Mouse (Mus musculus) cerebral cortex, adult 2 months (tissue): ENCODE results near the gene Agtr1a.

Source experiments
- WGBS: fragments of 180-500 bp; shearing (Covaris S2); methylation state at CpG from one replicate; pipeline ENCODE4 v1.1.7; 2018; 5-methylcytosine and 5-hydroxymethylcytosine counted together

The Agtr1a gene

DNA sequence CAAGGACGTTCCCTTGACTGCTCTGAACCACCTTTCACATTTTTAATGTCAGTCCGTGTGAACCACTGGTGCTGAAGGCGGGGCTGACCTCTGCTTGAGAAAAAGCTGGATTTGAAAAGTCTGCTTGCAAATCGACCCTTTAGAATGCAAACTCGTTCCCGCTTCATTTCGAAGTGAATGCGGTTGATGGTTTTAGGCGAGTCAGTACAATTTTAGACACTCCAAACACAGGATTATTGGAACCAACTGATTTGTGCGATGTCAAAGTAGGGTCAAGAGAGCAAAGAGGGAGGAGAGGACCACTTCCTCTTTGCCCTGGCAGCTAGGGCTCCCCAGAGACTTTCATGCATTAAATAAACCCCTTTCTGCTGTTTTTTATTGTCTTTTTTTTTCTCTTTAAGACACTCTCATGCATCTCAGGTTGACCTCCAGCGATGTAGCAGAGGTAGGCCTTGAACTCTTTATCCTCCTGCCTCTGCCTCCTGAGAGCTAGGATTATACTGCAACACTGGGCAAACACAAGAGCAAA lies 27.9 kb downstream of the Agtr1a start:
- WGBS: 87% methylated on average over 11 of the region's 11 CpGs

DNA sequence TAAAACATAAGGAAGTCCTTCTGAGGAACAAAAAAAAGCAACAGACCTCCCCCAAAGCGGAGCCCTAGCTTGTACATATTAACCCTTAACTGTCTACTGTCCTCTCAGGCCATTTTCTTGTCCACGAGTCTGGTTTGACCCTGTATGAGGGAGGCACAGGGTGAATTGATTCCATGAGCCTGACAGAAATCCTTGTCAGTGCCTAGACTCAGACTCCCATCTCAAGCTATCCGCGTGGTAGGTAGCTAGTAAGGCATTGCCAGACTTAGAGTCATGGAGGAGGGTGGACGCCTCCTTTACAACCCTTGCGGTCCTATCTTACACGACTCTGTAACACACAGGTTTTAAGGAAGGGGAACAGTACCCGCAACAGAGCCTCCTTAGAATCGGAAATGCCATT lies 28.5 kb downstream of the Agtr1a start:
- WGBS: 89% methylated on average over 9 of the region's 9 CpGs

DNA sequence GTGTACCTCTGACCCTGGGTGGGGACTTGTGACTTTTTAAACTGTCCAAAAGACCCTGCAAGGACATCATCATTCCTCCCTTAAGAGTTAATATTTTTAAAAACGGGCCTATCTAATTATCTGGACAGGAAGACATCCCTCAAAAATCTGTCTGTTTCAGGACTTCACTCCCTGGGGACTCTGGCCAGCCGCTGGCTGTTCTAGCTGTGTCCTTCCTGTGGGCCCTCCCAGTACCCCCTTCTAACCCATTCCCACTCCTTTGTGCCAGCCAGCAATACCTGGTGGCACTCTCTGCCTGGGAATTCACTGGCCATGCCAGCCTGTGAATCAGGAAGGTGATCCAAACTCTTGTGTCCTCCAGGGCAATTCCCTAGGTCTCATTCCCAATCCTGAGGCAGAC lies 29.1 kb downstream of the Agtr1a start:
- 81% methylated on average over 2 of the region's 2 CpGs for WGBS

DNA sequence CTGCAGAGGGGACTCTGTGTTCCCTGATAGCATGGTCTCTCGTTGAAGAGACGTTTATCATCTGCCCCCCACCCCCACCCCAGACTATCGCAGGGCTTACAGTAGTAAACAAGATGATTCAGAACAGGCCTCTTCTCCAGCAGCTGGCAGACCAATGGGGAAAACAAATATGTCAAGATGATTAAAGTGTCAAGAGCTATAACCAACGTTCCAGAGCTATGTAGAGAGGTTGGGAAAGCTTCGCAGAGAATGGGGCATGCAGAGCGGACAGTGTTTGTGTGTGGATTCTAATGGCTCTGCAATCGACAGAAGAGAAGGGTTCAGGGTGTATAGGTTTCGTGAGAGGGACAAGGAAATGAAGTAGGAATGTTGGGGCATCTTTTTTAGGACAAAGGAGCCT lies 31.9 kb downstream of the Agtr1a start:
- WGBS: 79% methylated on average over 8 of the region's 8 CpGs

DNA sequence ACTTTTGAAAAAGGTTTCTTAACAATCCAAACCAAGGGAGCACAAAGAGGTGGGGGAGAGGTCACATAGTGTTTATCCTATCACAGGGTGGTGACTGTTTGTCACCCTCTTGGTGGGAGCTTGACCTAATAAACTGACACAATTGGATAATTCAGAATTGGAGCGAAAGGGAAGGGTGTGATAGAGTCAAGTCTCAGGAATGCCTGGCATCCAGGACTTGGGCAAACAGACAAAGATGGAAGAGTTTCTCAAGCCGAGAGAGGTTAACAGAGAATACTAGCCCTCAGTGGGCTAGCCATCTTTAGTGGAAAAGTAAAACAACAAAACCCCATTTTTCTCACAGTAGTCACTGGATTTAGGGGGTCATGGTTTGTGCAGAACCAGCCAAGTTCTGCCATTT lies 32.5 kb downstream of the Agtr1a start:
- WGBS: 80% methylated on average over 2 of the region's 2 CpGs

DNA sequence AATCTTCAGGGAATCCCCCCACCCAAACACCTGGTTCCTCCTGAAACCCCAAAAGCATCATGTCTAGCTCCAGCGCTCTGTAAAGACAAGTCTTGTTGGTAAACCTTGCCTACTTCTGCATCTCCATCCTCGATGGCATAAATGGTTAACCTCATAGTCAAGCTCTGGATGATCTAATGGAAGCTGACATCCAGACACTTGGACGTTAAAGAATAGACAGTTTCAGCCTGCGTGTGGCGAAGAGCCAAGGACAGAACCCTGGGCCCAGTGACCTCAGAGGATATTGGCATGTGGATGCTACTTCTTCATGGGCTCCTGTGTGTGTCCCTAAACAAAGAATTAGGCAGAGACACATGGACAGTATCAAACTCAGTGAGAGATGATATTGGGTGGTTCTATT lies 42.6 kb downstream of the Agtr1a start:
- WGBS: 84% methylated on average over 5 of the region's 5 CpGs

DNA sequence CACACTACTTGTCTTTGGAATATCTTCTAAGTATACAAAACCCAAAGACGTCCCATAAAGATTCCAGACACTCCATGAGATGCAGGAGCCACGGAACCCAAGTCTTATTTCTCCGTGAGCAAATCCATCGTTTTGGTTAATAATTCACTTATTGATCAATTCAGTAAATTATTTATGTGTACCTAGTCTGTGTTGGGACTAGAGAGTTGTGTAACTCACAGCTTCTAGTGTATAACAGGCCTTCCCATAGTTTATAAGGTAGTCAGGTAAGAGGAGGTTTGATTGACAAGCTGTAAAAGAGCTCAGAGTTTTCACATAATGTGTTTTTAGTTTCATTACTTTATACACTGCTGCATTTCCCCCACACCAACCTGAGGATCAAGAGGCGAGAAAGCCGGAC lies 48.9 kb downstream of the Agtr1a start:
- 93% methylated on average over 6 of the region's 6 CpGs for WGBS

DNA sequence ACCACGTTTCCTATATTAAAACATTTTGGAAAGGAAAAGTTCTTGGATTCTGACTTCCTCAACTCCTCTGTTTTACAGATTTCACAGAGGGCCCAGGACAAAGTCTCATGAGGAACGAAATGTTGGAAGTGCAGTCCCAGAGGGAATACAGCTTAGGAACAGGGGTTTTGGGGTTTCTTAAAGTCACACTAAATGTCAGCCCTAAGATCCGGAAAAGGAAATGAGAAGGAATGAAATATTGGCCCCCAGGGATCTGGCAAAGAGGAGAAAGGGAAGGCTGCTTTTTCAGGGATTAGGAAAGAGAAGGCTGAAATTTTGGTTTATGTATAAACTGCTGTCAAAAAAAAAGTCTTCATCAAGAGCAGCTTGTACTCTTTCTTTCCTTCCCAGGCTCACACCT lies 60.2 kb downstream of the Agtr1a start:
- WGBS: 84% methylated on average over 3 of the region's 3 CpGs

DNA sequence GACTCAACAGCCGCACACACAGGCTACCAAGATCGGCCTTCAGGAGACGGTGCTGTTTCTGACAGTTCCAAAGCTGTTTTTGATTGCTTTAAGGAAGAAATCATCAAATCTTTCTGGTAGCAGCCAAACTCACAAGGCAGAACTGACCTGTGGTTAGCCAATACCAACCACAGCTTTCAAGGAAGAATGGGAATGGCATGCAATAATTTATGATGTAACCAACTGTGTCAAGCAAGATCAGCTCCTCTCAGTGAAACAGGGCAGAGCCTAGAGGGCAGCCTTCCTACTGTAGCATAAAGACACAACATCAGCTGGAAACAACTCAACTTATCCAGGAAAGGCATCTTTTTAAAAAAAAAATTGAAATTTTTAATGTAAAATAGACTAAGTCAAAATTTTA lies 62.6 kb downstream of the Agtr1a start:
- 97% methylated on average over 3 of the region's 3 CpGs for WGBS

DNA sequence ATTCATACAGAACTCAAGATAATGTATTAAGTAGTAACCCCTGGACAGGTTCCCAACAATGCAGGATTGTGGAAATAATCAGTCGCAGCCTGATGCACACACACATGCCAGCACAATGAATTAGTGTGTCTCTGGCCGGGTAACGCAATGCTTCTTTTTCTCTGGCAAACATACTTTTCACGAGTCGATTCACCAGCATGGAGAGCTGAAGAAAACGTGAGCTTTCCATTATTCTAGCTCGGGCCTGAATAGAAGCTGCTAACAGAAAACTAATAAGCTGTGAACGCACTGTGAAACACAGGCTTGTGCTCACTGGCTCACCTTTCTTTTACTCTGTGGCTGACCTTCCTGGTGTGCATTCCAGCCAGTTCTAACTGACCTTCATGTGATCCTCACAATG lies 64.4 kb downstream of the Agtr1a start:
- WGBS: 61% methylated on average over 8 of the region's 8 CpGs

DNA sequence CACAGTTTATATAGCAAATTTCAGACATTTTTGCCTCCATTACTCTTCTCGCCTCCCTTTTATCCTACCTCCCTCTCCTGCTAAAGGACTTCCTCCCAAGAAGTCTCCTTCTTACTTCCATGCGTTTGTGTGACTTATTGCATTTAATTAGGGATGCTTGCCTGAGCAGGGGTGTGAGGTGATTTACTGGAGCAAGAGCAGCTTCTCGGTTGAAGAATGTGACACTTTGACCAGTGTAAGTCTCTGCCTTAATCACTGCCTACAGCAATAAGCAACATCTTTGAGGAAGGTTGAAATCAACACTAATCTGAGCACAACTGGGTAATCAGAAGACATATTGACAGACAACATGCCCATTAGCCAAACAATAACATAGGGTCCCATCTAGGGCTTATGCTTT lies 67.6 kb downstream of the Agtr1a start:
- WGBS: 88% methylated on average over 3 of the region's 3 CpGs

DNA sequence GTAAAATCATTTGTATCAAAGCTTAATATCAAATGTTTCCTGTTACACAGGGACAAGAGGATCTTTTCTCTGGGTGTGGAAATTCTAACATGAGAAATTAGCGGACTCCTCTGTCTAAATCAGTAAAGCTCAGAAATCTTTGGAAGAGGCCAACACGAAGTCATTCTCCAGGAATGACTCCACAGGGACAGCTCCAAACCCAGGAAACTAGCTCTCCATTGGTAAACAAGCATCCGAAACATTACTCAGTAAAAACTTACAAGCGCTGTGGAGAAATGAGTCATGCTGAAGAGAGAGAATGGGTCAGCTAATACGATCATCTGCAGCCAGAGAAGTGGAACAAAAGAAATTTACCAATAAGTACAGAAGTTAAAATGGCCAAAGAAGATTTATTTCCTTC lies 82.4 kb downstream of the Agtr1a start:
- 86% methylated on average over 5 of the region's 5 CpGs for WGBS

DNA sequence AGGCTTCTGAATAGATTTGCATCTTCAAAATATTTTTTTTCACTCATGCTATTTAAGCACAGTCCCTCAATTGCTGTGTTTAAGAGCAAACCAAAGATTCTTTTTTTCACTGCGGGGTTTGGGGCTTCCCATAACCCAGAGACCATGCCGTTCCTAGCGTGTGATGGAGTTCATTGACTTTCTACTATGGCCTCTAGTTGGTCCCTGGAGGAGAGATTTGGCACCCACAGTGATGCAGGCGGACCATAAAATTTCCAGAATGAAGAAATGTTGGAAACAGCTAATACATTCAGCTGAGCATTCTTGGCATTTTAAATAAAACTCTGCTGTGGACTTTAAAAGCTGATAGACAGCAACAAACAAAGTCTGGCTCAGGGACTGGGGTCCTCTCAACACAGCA lies 90.8 kb downstream of the Agtr1a start:
- 84% methylated on average over 4 of the region's 4 CpGs for WGBS

DNA sequence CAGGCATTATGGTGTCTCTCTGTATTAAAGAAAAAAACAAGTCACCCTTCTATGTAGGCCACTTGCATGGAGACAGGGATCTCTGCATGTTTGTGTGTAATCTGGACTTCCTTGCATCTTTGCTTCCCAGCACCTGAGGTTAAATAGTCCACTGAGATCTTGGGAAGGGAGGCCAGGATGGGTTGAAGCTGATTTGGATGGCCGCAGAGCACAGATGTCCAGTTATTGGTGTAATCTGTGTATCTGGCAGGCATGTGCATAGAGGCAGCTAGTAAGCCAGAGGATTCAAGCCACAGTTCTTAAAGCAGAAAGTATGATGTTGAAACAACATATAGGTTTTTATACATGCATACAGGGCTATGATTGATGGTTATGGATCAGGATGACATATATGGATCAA lies 91.2 kb downstream of the Agtr1a start:
- 94% methylated on average over 1 of the region's 1 CpGs for WGBS
